ENCODE assay signal across 23 mouse cellular contexts in the genomic region with DNA sequence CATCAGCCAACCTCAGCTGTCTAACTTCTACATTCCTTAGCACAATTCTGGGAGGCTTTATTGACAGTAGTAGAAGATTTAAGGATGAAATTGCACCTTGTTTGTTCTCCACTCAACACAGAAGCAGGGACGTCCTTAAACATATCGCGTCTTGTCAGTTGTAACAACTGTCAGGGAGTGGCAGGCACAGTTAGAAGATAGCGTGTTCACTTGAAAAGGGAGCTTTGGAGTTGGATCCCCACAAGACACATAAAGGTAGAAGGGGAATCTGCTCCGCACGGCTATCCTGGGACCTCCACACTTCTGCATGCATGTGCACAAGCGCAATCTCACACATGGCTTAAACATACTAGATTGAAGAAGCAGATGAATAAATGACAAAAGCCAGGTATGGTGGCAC.
DNase-seq lines count a peak whose midpoint lies in the region; ATAC-seq and TF ChIP-seq lines count a peak whose summit lies in the region.
"Had no signal": no experiment of that assay in that cellular context is flagged by ENCODE, and none has a peak within 500 bp of the region (broad histone marks: within the 10 kb centered on the region; RNA-seq: fewer than 3 reads in every experiment).

No protein-coding gene starts in this region.

- no peaks in the 10 kb centered on the region for H3K79me2 ChIP-seq in heart, adult 2 months (replicated peaks; ENCODE audit: control insufficient read depth, insufficient read depth, low read length)

- no peak overlapping the region for H3K27ac ChIP-seq in heart, adult 2 months
- no peak overlapping the region for H3K27ac ChIP-seq in liver, embryonic 16.5 days (ENCODE audit: low read length)
- H3K27ac ChIP-seq in liver, postnatal 0 days (ENCODE audit: low read depth) = no peak overlapping the region
- H3K27ac ChIP-seq: embryonic facial prominence, embryonic 10.5 days; embryonic facial prominence, embryonic 12.5 days; forebrain, embryonic 13.5 days; forebrain, embryonic 15.5 days had no signal

- 94% methylated on average over 7 of the region's 7 CpGs for WGBS in heart, adult 2 months
- WGBS in liver, embryonic 16.5 days (ENCODE audit: insufficient replicate concordance) = 64% methylated on average over 7 of the region's 7 CpGs
- WGBS in liver, postnatal 0 days (ENCODE audit: insufficient replicate concordance) = 81% methylated on average over 7 of the region's 7 CpGs

- no peaks in the 10 kb centered on the region for H3K36me3 ChIP-seq in heart, adult 2 months (ENCODE audit: control insufficient read depth, insufficient read depth, low read length)
- peaks cover 2% of the 10 kb centered on the region; the same call in 1 of the 2 replicates for H3K36me3 ChIP-seq in liver, embryonic 16.5 days (ENCODE audit: control insufficient read depth, insufficient read depth)
- H3K36me3 ChIP-seq in liver, postnatal 0 days (replicated peaks; ENCODE audit: insufficient read depth, low read length) = peaks cover 5% of the 10 kb centered on the region; the same call in 1 of the 2 replicates
- H3K36me3 ChIP-seq: forebrain, embryonic 15.5 days had no signal

- no peaks in the 10 kb centered on the region for H3K27me3 ChIP-seq in heart, adult 2 months (ENCODE audit: control insufficient read depth, insufficient read depth, low read length)
- no peaks in the 10 kb centered on the region for H3K27me3 ChIP-seq in liver, embryonic 16.5 days (ENCODE audit: control insufficient read depth, insufficient read depth, low read depth, low read length)
- H3K27me3 ChIP-seq in liver, postnatal 0 days (ENCODE audit: insufficient read depth, low read length) = no peaks in the 10 kb centered on the region
- H3K27me3 ChIP-seq: CH12.LX; embryonic facial prominence, embryonic 12.5 days; forebrain, embryonic 15.5 days; Patski had no signal

- no peak overlapping the region for H3K9ac ChIP-seq in heart, adult 2 months (ENCODE audit: low read depth, low read length)
- H3K9ac ChIP-seq in liver, embryonic 16.5 days (ENCODE audit: low read depth, low read length) = no peak overlapping the region
- H3K9ac ChIP-seq in liver, postnatal 0 days (replicated peaks) = no peak overlapping the region
- H3K9ac ChIP-seq: embryonic facial prominence, embryonic 12.5 days; forebrain, embryonic 13.5 days; forebrain, embryonic 15.5 days had no signal

- H3K4me2 ChIP-seq in liver, embryonic 16.5 days (ENCODE audit: low read depth, low read length) = no peak overlapping the region
- H3K4me2 ChIP-seq in liver, postnatal 0 days (ENCODE audit: low read depth, low read length) = no peak overlapping the region
- H3K4me2 ChIP-seq: embryonic facial prominence, embryonic 12.5 days; forebrain, embryonic 13.5 days; forebrain, embryonic 15.5 days had no signal

- no peaks in the 10 kb centered on the region for H3K4me1 ChIP-seq in heart, adult 2 months (ENCODE audit: control insufficient read depth, insufficient read depth, low read length)
- no peaks in the 10 kb centered on the region; the same call in 1 of the 2 replicates for H3K4me1 ChIP-seq in liver, embryonic 16.5 days (ENCODE audit: control insufficient read depth, low read depth, low read length)
- no peaks in the 10 kb centered on the region for H3K4me1 ChIP-seq in liver, postnatal 0 days (ENCODE audit: insufficient read depth)
- H3K4me1 ChIP-seq: embryonic facial prominence, embryonic 12.5 days had no signal

- peak; percentile 39 for ATAC-seq in liver, embryonic 16.5 days (ENCODE audit: low read depth)
- ATAC-seq in liver, postnatal 0 days = no peak
- ATAC-seq in megakaryocyte progenitor cell, adult 5-6 weeks (replicated peaks; ENCODE audit: poor library complexity) = peak; percentile 34; the same call in 1 of the 2 replicates
- ATAC-seq: activated CD4-positive, CD25-positive, alpha-beta regulatory T cell, adult 4 months; CD4-positive, CD25-positive, alpha-beta regulatory T cell, adult 4 months; forebrain, embryonic 13.5 days; forebrain, embryonic 15.5 days; Patski had no signal

- peak; percentile 65 for DNase-seq in heart, adult 11 months
- DNase-seq in heart, adult 2 months = no peak
- no peak for DNase-seq in liver, postnatal 0 days
- DNase-seq: adrenal gland, adult 8-10 months; adrenal gland, postnatal 14 days; adrenal gland, postnatal 36 days; B cell, adult 2 months; cerebellum, adult 11-12 months; cerebellum, adult 2 months; cerebellum, adult 9-10 months; cerebellum, postnatal 10 days; cerebellum, postnatal 25 days had no signal

- intact Hi-C loops in heart, adult 2 months (cut with DNase I) = no loop called here

- no peaks in the 10 kb centered on the region for H3K9me3 ChIP-seq in liver, embryonic 16.5 days (replicated peaks; ENCODE audit: control insufficient read depth, low read length)
- H3K9me3 ChIP-seq in liver, postnatal 0 days (ENCODE audit: low read length) = no peaks in the 10 kb centered on the region
- H3K9me3 ChIP-seq: embryonic facial prominence, embryonic 10.5 days; embryonic facial prominence, embryonic 12.5 days; forebrain, embryonic 13.5 days; forebrain, embryonic 15.5 days; G1E had no signal

- no peak for TF ChIP-seq EP300 in heart, adult 2 months (IDR thresholded peaks at IDR 0.05; ENCODE audit: insufficient read depth, low read depth, low read length)
- TF ChIP-seq EP300 in liver, postnatal 0 days (IDR thresholded peaks at IDR 0.05; ENCODE audit: low read depth) = no peak

- TF ChIP-seq POLR2A in heart, adult 2 months (IDR thresholded peaks at IDR 0.05; ENCODE audit: insufficient read depth, low read depth, low read length) = no peak

- no peak for TF ChIP-seq CTCF in heart, adult 2 months (IDR thresholded peaks at IDR 0.05)
- no peak for TF ChIP-seq CTCF in liver, postnatal 0 days (IDR thresholded peaks at IDR 0.05; ENCODE audit: low read depth)

- no peak overlapping the region for H3K4me3 ChIP-seq in heart, adult 2 months
- H3K4me3 ChIP-seq in liver, embryonic 16.5 days (ENCODE audit: low read depth, low read length) = no peak overlapping the region
- H3K4me3 ChIP-seq in liver, postnatal 0 days (ENCODE audit: low read depth, low read length) = no peak overlapping the region
- H3K4me3 ChIP-seq: embryonic facial prominence, embryonic 10.5 days; embryonic facial prominence, embryonic 12.5 days; forebrain, embryonic 13.5 days; forebrain, embryonic 15.5 days had no signal
